Mouse (Mus musculus) lung, postnatal 0 days (tissue): ENCODE measurements around the gene Sys1. TPM values are rescaled to one million over a fixed set of nuclear protein-coding genes. Genes with fewer than 3 reads are reported as not detected.

Experiments used
- ATAC-seq: fragments of 200-750 bp; cut with Nextera tagmentation; 2 replicates; pipeline ENCODE4 v1.8.0; 2017; ENCODE audit warnings: moderate library complexity
- DNase-seq: peaks from one replicate; pipeline ENCODE4 v3.0.0-alpha.2; 2016; ENCODE audit warnings: low spot score
- H3K27ac ChIP-seq: fragments of 300-500 bp; sonication (generic); 2 replicates; pipeline ENCODE4 v1.5.1; 2014; ENCODE audit warnings: antibody characterized with exemption, mild to moderate bottlenecking, low read length, mixed read lengths
- H3K27me3 ChIP-seq: fragments of 300-500 bp; sonication (generic); replicated peaks from 2 replicates; pipeline ENCODE4 v1.6.1; 2014; ENCODE audit warnings: low read length, mixed read lengths; ENCODE audit not compliant: insufficient read depth
- H3K36me3 ChIP-seq: fragments of 300-500 bp; sonication (generic); 2 replicates; pipeline ENCODE4 v1.6.1; 2014; ENCODE audit warnings: low read length, mixed read lengths; ENCODE audit not compliant: insufficient read depth
- H3K4me1 ChIP-seq: fragments of 300-500 bp; sonication (generic); 2 replicates; pipeline ENCODE4 v1.6.1; 2014; ENCODE audit warnings: antibody characterized with exemption, low read depth, low read length, mixed read lengths; ENCODE audit not compliant: insufficient read depth
- H3K4me2 ChIP-seq: fragments of 300-500 bp; sonication (generic); replicated peaks from 2 replicates; pipeline ENCODE4 v1.6.1; 2014; ENCODE audit warnings: low read depth, mild to moderate bottlenecking, low read length, moderate library complexity, mixed read lengths
- H3K4me3 ChIP-seq: fragments of 300-500 bp; sonication (generic); 2 replicates; pipeline ENCODE4 v1.5.1; 2014; ENCODE audit warnings: low read depth, low read length
- H3K9ac ChIP-seq: fragments of 300-500 bp; sonication (generic); replicated peaks from 2 replicates; pipeline ENCODE4 v1.6.1; 2014; ENCODE audit warnings: low read depth, mild to moderate bottlenecking
- H3K9me3 ChIP-seq: fragments of 300-500 bp; sonication (generic); 2 replicates; pipeline ENCODE4 v1.6.1; 2016; ENCODE audit warnings: low read length, mixed read lengths
- CTCF ChIP-seq: IDR thresholded peaks from 2 replicates; pipeline ENCODE4 v1.5.1; 2016; ENCODE audit warnings: antibody characterized with exemption, mild to moderate bottlenecking
- EP300 ChIP-seq: IDR thresholded peaks from 2 replicates; pipeline ENCODE4 v1.6.1; 2016; ENCODE audit warnings: antibody characterized with exemption, mild to moderate bottlenecking, control low read depth
- WGBS: fragments of 180-500 bp; shearing (Covaris S2); extraction: QIAGEN DNeasy Blood & Tissue Kit; methylation state at CpG from one replicate; pipeline ENCODE4 v1.1.7; 2014; 5-methylcytosine and 5-hydroxymethylcytosine counted together
- polyA plus RNA-seq: library from polyadenylated mRNA; unstranded; fragments of >200 nt; fragmentation: Nextera tagmentation; extraction: Ambion mirVana; gene quantifications from 2 replicates; pipeline ENCODE4 v1.2.1, GENCODE M21; 2015

Sys1 gene
- polyA plus RNA-seq, 1 experiment from 2014 or later: 66.2 TPM

DNA sequence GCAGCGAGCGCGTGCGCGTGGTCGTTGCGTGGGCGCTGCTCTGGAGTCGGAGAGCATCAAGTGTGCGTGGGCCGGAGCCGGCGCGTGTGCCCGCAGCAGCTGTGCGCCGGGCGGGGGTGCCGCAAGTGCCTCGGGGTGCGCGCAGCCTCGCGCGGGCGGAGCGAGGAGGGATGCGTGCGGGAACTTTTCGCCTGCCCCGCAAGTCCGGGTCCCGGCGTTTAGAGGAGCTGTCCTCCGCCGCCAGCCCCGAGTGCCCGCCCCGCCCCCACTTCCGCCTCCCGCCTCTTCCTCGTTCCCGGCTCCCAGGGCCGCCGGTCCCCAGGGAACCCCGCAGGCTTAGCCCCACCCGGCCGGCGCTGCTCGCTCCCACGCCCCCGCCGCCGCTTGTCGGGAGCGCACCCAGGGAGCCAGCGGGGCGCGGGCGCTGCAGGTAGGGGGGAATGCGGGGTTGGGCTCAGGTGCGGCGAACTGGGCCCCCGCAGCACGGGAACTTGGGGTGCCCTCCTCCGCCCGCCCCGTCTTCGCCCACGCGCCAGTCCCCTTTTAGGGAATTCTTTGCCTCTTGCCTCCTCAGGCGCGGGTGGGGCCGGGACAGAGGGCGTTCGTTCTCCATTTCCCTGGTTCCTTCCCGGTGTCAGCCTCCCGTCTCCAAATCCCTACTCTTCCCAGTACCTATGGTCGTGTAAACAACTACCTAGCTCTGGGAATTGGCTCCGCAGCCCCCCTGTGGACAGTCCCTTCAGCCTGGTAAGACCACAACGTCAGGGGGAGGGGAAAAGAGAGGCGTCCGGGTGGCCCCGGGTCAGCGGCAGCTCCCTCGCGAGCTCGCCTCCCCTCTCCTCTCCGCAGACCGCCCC lies 29.7 kb downstream of the Sys1 start:
- Histone ChIP-seq H3K27me3 (no peaks in the 10 kb centered on the region), H3K4me2 (peak overlapping the region; percentile 97), H3K4me3 (peak overlapping the region; percentile 86), H3K9ac (peak overlapping the region; percentile 48), H3K4me1 (no peaks in the 10 kb centered on the region; the same call in 1 of the 2 replicates), H3K9me3 (no peaks in the 10 kb centered on the region), H3K27ac (peak overlapping the region; percentile 47), H3K36me3 (peaks cover 8% of the 10 kb centered on the region; the same call in 1 of the 2 replicates)
- 5% methylated on average over 42 of the region's 90 CpGs for WGBS
- ATAC-seq: peak; percentile 84
- peak; percentile 50 for DNase-seq
- no peak for TF ChIP-seq EP300
- TF ChIP-seq CTCF: no peak

- Histone ChIP-seq H3K36me3 (peaks cover 8% of the 10 kb centered on the region; the same call in 1 of the 2 replicates), H3K9ac (peak overlapping the region; percentile 48), H3K27me3 (no peaks in the 10 kb centered on the region), H3K4me3 (peak overlapping the region; percentile 86), H3K27ac (0 out of 2 replicates have a peak overlapping the region, but pooled peaks have one; percentile 47), H3K4me1 (no peaks in the 10 kb centered on the region; the same call in 1 of the 2 replicates), H3K4me2 (peak overlapping the region; percentile 97), H3K9me3 (no peaks in the 10 kb centered on the region)
- WGBS: 12% methylated on average over 11 of the region's 11 CpGs
- TF ChIP-seq CTCF: no peak
- no peak for TF ChIP-seq EP300
- no peak for DNase-seq
- 0 out of 2 replicates have a peak, but pooled peaks have one; percentile 1 for ATAC-seq
Measured at GRCm38 (mm10) chr2:164487115-164487527, 30.4 kb downstream of the Sys1 start.

- Histone ChIP-seq H3K4me3 (no peak overlapping the region), H3K27me3 (no peaks in the 10 kb centered on the region), H3K27ac (no peak overlapping the region), H3K9me3 (no peaks in the 10 kb centered on the region), H3K36me3 (peaks cover 8% of the 10 kb centered on the region; the same call in 1 of the 2 replicates), H3K4me1 (no peaks in the 10 kb centered on the region; the same call in 1 of the 2 replicates), H3K9ac (no peak overlapping the region), H3K4me2 (peak overlapping the region; percentile 97; the same call in 1 of the 2 replicates)
- ATAC-seq (no peak), DNase-seq (no peak)
- 69% methylated on average over 9 of the region's 9 CpGs for WGBS
- no peak for TF ChIP-seq EP300
- no peak for TF ChIP-seq CTCF
Measured at GRCm38 (mm10) chr2:164487812-164488211, 31.0 kb downstream of the Sys1 start.

DNA sequence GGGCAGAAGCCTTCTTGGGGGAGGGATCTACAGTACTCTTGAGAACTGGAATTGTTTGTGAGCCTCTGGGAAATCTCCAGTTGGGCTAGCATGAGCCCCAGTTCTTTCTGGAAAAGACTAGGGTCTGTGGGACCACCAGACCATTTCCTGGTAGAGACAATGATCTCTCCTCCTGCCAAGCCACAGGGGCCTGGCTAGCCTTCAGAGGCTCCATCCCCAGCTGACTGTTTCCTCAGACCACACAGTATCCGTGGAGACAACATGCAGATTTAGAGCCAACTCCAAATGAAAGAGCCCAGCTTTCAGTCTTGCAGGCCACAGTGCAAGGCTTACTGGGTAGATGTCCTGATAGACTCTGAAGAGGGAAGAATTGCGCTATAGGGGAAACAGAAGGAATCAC lies 37.4 kb downstream of the Sys1 start:
- WGBS: 60% methylated on average over 2 of the region's 2 CpGs

DNA sequence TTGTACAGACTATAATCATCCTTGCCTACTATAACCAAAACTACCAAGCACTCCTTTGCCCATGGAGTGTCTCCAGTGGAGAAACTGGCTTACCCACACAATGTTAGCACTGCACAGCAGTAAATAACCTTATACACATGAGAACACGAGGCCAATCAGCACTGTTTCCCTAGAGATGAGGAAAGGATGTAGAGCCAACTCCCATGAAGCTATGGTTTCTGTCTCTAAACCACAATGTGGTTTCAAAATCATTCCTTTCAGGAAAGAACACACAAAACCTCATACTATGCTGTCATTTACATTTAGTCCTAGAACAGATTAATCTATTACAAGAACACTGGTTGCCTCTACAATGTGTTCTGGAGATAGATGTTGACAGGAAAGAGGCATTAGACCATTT lies 39.6 kb downstream of the Sys1 start:
- no peak overlapping the region for H3K4me3 ChIP-seq
- TF ChIP-seq EP300 (no peak), CTCF (no peak)
- no peaks in the 10 kb centered on the region for H3K36me3 ChIP-seq
- H3K9ac ChIP-seq: no peak overlapping the region
- DNase-seq (no peak), ATAC-seq (no peak)
- H3K4me2 ChIP-seq: peak overlapping the region; percentile 81; the same call in 1 of the 2 replicates
- no peaks in the 10 kb centered on the region for H3K9me3 ChIP-seq
- peaks cover 9% of the 10 kb centered on the region; the same call in 1 of the 2 replicates for H3K4me1 ChIP-seq
- H3K27ac ChIP-seq: no peak overlapping the region
- H3K27me3 ChIP-seq: no peaks in the 10 kb centered on the region
- WGBS: 44% methylated on average over 1 of the region's 1 CpGs

More for the DNA sequence above, 37.4 kb downstream of the Sys1 start:
- Histone ChIP-seq H3K4me3 (no peak overlapping the region), H3K9me3 (no peaks in the 10 kb centered on the region), H3K4me1 (peaks cover 9% of the 10 kb centered on the region; the same call in 1 of the 2 replicates), H3K27ac (no peak overlapping the region), H3K9ac (no peak overlapping the region), H3K27me3 (no peaks in the 10 kb centered on the region), H3K36me3 (peaks cover 8% of the 10 kb centered on the region; the same call in 1 of the 2 replicates), H3K4me2 (no peak overlapping the region)
- no peak for DNase-seq
- no peak for TF ChIP-seq CTCF
- TF ChIP-seq EP300: no peak
- ATAC-seq: no peak
